Mouse (Mus musculus) adrenal gland, postnatal 14 days (tissue): ENCODE results near the gene Tec. TPM values are rescaled to one million over a fixed set of nuclear protein-coding genes. Genes with fewer than 3 reads are reported as not detected.

Source experiments
- DNase-seq: peaks from one replicate; pipeline ENCODE4 v3.0.0; 2021; ENCODE audit warnings: mixed read lengths
- long read RNA-seq, 2 experiments: library from polyadenylated mRNA; stranded (forward); transcript quantifications; one replicate each; pipeline ENCODE4 v2.0.0; 2021
- total RNA-seq: library from RNA; stranded (reverse); gene quantifications from 2 replicates; pipeline ENCODE4 v1.2.3, GENCODE M21; 2021

Gene Tec
- total RNA-seq: 3.3 and 4.8 TPM in 2 replicates
- long read RNA-seq, experiment 1, partial matches to known transcripts: 0 of 3 reads
- long read RNA-seq, experiment 1, other reads (novel, unspliced or antisense): 1 of 3 reads
- long read RNA-seq, experiment 2, partial matches to known transcripts: 1 of 1 reads
- long read RNA-seq, experiment 2, other reads (novel, unspliced or antisense): 0 of 1 reads

DNA sequence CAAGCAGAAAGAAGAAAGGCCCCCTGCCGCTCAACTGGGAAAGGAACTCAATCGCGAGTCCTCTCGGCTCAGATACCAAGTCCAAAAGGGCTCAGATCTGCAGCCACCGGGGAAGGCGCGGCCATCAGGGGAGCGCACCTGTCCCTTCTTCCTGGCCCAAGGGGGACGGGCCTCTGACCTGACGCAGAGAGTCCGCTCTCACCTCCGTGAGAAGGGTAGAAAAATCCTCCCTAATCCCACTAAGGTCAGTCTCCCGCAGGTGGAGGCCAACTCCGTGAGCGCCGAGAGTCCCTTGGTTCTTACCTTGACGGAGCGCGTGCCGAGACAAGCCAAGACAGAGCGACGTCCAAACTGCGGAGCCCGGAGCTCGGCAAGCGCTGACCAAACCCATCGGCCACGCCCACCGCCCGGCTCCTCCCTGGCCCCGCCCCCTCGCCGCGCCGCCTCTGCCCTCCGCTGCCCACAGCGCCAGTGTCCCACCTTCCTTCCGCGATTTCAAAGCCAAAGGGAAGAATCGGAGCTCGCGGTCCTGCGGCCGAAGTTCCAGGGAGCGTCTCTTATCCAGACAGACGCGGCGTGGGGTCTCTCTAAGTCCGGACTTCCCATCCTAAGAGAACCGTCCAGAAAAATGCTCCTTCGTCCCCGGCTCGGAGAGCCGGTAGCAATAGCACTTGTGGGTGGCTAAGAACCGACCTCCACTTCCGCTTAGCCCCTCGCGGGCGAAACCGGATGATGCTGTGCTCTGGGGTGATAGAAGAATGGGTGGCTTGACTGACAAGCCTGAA lies at the start of gene Tec:
Gene Tec (minus strand): TSS at position 393 of the 785 bp plus-strand sequence.
- peak; percentile 96 for DNase-seq

DNA sequence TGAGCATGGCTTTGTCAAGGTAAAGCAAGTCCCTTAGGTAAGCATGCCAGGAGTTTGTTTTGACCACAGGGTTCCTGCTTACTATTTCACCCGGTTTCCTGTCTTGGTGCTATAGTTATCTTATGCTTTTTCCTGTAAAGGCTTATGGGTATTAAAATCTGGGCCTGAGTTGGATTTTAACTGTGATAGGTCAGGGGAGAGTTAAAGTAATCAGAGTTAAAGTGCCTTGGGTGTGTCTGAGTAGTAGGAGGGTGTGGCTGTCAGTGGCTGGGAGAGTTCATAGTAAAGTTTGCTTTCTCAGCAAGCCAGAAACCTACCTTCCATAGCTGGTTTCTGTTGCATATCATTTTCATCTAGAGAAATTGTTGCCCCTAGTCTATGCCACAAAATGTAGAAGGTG lies 48.6 kb upstream of the Tec start:
- no peak for DNase-seq

DNA sequence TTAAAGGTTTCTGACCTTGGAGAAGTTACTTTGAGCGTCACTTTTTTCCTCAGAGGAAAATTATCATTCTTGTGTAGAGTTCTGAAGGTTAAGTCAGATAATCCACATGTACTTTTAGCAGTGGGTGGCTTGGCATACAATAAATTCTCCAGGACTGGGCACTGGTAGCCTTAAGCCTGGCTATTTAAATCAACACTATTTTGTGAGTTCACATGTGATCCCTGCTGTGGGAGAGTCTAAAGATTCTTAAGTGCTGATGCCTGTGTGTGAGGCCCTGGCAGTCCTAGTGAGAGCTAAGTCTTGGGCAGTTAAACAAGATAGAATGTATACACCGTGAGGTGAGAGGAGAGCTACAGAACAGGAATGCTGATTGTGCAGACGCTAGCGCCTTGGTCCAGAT lies 47.8 kb upstream of the Tec start:
- DNase-seq: no peak

DNA sequence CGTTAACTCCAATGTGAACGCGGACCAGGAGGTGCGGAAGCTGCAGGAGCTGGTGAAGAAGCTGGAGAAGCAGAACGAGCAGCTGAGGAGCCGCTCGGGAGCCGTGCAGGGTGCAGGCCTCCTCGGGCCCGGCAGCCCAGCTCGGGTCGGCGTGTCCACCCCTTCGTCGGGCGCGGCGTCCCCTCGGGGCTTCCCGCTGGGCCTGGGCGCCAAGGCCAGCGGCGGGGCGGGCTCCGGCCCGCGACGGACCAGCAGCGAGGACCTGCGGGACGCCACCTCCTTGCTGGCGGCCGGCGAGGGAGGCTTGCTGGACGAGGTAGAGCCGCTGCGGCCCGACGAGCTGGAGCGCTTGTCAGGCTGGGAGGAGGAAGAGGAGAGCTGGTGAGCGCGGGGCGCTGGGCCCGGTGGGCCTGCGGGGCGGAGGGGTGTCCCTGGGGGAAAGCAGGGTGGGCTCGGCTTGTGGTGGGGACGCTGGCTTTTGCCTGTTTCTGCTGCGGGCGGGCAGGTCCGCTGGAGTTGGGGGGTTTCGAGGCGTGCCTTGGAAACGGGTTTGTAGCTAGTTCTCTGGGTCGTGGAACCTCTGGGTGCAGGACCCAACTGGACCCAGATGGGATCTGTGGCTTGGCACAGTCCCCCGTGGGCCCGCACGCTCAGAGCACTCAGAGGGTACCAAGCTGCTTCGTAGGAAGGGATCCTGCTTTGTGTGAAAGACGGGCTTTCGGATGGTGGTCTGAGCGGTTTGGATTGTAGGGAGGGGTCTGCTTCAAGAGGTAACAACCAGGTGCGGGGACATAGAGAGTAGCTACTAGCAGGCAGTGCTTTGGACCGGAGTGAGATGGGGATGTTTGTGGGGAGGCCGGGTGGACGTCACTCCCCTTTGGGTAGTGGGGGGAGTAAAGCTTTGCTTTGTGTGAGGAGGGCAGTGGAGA lies 46.6 kb upstream of the Tec start:
- peak; percentile 79 for DNase-seq

DNA sequence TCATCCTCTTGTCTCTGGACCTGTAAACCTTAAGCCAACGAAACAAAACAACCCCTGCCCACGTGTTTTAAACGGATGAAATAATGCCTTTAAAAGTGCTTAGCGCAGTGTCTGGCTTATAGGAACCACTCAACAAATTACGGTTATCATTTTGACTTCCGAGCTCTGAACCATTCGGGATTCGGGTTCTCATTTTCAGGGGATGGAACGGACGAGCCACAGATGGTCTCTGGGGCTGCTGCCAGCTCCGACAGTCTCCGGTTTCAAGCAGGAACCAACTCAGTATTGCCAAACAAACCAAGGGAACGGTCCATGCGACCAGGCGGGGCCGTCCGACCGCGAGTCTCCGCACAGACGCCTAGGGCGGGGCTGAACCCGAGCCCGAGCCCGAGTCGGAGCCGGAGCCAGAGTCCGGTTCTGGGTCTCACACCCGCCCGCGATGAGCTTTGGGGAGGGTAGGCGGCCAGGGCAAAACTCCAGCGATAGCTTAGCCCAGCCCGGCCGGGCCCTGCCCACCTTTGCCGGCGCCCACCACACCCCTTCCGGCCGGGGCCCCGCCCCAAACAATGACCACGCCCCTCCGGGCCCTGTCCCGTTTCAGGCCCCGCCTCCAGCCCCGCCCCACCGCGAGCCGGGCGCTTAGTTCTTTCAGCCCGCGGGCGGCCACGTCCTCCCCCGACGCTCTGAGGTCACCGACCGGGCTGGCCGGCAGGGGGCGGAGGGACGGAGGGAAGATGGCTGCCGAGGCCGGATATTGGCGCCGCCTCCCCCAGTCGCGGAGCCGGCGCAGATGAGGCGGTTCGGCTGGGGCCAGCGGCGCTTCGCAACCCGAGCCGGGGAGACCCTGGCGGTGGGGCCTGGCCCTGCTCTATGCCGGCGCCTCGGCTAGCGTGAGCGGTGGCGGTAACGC lies 45.6 kb upstream of the Tec start, which contains the start of gene Slain2:
Gene Slain2 (plus strand): TSS at position 657 of the 910 bp plus-strand sequence.
- DNase-seq: peak; percentile 100

DNA sequence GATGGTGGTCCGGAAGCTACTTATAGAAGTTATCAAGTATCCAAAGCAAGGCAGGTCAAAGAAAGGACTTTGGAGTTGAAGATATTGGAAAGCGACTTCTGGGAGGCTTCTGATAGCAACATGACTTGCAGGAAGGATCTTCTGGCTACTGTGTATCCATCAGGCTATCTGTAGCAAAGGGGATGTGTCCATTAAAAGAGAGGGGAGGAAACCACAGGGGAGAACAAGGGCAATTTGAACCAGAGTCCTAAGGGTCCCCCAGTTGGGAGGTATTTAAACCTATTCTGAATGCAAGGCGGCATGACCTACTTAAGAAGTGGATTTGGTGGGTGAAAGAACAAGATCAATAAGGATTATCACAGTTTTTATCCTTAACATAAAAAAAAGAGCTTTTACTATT lies 43.0 kb upstream of the Tec start:
- no peak for DNase-seq

DNA sequence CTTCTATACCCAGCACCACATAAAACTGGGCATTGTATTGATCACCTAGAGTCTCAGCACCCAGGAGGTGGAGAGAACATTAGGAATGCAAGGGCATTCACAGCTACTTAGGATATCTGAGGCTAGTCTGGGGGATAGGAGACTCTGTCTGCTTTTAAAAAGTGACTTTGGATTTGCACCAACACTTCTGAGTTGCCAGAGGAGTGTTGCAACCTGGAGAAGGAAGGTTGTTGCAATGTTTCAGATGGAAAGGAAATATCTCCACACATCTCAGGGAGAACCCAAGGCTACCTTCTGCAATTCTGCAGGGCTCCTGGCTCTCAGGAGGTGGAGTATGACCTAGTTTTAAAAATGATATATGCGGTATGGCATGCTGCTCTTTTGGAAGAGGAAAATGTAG lies 42.1 kb upstream of the Tec start:
- peak; percentile 32 for DNase-seq

DNA sequence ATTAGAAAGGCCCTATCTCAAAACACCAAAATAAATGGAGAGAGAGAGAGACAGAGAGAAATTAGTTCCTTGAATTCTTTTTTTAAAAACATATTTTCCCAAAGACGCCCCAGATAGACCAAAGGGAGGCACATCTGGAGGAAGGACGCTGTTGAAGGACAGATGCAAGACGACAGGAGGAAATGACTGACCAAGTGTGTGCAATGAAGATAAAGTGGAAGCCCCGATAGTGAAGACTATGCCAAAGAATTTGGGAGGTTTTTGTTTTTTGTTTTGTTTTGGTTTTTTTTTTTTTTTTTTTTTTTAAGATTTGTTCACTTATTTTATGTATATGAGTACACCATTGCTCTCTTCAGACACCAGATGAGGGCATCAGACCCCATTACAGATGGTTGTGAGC lies 41.1 kb upstream of the Tec start:
- no peak for DNase-seq

DNA sequence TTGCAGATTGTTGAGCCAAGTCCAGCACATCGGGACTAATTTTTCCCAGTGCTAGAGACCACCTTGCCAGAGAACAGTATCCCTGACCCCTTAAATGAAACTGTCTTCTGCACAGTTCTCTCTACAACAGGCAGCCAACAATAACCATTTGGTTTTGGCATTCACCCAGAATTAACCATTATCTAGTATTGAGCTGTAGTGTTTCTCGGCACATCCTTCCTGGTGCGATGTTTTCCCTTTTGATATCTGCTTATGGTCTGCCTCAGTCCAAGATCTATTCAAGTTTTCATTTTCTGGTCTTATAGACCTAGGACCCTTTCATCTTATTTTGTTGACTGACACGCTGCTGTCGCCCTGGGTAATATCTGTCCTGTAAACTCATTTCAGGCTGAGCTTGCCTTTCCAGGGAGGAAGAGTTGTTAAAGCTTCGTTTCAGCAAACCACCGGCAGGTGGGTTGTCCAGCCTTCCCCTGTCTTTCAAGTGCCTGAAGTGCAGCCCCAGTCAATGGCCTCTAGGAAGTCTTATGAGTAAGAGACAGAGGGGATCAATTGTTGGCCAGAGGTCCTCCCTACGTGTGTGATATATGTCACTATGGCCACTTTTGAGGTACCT lies 40.1 kb upstream of the Tec start:
- DNase-seq: no peak

DNA sequence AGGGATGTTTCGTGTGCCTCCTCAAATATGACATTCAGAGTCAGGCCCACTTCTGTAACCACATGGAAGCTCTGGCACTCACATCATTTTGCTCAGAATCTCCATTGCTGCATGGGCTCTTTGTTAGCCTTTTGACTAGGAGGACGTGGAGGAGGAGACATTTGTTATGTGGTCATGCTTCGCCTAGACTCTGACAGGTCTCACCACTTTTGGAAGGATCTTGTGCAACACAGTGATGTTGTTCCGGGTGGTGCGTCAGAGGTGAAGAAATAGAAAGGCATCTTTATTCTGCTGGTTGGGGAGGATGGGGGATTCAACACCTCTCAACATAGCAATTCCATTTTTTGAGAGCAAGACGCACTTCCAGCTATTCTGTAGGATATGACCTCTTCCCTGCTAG lies 39.1 kb upstream of the Tec start:
- no peak for DNase-seq

DNA sequence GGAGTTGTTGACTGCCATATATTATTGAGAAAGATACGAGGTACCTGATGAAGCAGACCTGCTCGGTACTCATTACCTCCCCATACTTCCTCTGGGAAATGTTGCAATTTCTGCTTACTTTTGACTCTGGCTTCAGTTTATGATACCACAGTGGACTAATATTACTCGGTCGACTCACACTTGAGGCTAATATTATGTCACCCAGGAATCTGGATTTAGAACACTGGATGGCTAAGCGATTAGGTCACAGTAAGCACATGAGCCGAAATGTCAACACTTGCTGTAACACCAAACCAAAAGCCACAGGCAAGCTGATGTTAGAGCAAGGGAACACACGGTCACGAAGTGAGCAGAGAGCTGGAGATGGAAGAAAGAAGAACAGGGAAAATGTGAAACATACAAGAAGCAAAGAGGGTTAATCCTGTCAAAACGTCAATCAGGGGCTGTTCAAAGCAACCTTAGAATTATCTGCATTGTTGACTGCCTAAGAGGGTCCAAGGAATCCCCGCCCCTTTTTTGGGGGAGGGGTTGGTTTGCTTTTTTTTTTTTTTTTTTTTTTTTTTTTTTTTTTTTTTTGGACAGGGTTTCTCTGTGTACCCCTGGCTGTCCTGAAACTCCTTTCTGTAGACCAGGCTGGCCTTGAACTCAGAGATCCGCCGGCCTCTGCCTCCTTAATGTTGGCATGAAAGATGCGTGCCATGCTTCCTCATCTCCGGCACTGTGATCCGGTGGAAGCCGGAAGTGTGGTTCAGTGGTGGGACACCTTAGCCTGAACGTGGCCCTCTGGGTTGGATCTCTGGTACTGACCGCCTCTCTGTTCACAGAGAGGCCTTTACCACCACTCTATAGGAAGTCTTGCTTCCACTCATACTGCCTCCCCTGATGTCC lies 36.9 kb upstream of the Tec start:
- DNase-seq: no peak

DNA sequence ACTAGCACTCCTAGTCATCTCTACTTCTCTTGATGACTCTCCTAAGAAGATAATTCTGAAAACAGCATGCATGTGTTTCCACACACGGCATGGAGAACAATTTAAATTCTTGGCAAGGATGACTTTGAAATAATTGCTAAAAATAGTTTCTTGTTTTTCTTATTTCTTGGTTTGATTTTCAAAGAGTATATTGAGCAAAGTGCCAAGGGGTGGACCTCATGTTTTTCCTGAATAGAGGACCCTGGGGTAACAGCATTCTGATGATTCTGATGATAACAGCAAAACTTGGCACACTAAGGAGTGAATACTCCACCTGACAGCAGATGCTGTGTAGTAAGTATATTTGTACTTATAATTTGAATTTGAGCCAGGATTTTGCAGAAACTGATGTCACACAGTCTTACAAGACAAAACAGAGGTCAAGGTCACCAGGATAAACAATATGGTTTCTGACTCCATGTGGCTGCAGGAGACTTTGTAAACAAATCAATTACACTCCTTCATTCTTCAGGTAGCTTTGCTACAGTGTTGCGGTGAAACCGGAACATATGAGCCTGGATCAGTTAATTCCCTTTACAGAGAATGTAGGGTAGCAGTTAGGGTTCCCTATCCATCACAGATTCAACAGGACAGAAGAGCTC lies 34.7 kb upstream of the Tec start:
- DNase-seq: no peak

DNA sequence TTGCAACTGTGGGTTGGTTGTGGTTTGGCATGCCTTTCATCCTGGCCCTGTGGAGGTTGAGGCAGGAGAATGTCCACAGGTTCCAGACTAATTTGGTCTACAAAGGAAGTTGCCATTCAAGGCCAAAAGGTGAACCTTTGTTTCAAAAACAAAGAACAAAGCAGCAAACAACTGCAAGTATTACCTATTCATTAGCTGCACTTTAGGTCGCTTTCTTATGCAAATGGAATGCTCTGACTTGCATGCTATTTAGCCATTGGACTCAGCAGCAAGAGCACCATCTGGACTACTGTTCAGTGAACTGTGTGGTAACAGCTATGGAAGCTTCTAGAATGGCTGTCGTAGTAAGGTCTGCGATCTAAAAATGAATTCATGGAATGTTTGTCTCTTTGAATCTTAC lies 34.0 kb upstream of the Tec start:
- no peak for DNase-seq

DNA sequence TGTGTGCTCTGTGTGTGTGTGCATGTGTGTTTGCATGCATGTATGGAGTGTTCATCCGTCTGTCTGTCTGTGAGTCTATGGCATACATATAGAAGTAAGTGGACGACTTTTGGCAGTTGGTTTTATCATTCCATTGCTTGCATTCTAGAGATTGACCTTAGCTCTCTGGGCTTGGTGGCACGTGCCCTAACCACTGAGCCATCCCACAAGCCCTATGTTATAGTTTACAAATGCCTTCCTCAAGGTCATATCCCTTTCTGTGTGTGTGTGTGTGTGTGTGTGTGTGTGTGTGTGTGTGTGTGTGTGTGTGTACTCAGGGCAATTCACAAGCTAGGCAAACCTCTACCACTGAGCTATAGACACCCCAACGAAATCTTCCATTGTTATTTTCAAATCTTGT lies 33.6 kb upstream of the Tec start:
- DNase-seq: no peak

DNA sequence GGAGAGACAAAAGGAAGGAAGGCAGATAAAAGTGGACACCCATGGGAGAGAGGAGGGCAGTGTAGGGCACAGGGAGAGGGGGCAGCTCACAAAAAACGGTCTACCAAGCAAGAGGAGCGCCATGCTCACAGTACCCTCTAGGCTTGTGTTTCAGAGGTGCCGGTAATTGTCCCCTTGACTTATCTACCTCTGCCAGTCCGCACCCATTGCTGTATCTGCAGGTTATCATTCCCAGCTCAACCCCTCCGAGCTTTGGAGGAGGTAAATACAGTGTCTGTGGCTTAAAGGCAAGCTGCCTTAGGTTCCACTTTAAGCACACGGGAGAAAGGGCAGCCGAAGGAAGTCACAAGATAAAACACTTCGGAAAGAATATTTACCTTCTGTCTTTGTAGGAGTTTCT lies 31.0 kb upstream of the Tec start:
- no peak for DNase-seq

DNA sequence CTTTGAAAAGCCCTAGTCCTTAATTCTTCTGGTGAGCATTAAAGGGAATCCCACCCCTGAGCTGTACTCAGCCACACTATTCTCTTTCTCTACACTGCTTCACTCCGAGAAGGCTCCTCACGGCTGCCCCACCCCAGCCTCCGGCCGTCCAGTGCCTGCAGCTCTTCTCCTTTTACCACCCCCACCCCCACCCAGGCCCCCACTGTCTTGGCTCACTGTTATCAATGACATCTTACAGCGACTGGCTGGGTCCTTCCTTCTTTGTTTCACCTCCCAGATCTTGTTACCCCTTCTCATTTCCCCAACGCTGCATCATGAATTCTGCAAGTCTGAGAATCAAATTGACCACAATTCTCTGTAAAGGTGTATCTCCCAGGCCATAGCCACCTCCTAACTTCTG lies 29.7 kb upstream of the Tec start:
- DNase-seq: no peak

DNA sequence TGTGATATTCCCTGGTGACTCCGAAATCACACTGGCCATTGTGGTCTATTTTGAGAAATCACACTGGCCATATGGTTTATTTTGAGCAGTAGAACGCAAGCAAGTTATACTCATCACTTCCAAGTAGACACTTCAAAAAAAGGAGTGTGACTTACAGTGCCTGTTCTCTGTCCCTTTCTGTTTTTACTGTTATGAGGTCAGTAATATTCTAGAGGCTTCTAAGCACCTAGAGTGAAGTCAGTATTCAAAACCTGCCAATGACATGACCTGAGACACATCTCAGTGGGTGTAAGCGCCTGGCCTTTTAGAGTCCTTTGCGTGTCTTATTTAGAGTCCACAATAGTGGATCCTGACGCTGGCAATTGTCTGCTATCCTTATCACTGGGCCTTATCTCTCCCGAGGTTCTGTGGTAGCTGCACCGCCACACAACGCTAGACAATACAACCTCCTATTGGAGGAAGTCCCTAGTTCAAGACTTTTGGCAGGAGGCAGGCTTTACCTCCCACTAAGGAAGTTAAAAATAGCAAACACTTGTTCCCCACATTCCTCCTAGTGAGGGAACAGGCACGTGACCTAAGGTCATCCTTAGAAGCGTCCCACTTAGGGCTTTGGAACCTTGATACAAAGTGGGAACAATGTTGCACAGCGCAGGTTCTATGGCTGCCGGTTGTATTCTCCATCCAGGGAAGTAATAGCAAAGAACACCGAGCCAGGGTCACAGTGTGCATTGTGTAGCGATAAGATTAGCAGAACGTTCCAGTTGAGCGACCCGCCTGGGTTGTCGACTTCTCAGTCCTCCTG lies 28.4 kb upstream of the Tec start:
- no peak for DNase-seq

DNA sequence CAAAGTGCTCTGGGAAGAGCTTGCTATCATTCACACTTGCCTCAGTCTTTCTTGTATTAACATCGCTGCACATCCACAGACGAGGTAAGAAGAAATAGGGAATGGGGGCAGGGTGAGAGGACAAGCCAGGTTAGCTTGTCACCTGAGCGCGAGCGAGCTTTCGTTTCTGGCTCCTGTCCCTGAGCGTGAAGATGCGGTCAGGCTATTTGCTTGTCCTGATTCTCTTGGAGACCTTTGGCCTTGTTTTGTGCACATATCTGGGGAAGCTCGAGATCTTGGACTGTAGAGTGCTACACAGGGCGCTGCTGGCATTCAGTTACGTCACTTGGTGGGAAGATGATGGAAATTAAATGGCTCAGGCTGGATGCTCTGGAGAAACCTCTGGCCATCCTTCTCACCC lies 27.0 kb upstream of the Tec start:
- no peak for DNase-seq

DNA sequence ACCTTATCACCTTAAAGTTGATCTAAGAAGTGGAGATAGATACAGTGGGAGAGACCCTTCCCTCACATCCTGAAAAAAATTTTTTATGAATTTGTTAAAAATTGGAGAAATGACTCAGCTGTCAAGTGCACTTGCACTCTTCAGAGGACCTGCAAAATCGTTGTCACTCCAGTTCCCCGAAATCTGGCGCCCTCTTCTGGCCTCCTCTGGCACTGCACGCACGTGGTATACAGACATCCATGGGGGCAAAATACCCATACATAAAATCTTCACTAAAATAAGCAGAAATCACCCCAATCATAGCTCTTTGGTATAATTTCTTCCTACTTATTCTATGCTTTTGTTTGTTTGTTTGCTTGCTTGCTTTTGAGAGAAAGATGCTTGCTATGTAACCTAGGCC lies 25.7 kb upstream of the Tec start:
- peak; percentile 43 for DNase-seq
